Mouse (Mus musculus) bone marrow, adult 2 months (tissue): ENCODE results near the gene Coa7.

Source experiments
- CTCF ChIP-seq: fragments of 200-500 bp; IDR thresholded peaks from 2 replicates; pipeline ENCODE4 v1.5.1; 2011; ENCODE audit warnings: low read length, control low read depth; ENCODE audit not compliant: control insufficient read depth, insufficient read depth
- POLR2A ChIP-seq: fragments of 200-500 bp; IDR thresholded peaks from 2 replicates; pipeline ENCODE4 v1.6.1; 2011; ENCODE audit warnings: low read depth, mild to moderate bottlenecking, control low read depth, low read length, borderline replicate concordance; ENCODE audit not compliant: control insufficient read depth

DNA sequence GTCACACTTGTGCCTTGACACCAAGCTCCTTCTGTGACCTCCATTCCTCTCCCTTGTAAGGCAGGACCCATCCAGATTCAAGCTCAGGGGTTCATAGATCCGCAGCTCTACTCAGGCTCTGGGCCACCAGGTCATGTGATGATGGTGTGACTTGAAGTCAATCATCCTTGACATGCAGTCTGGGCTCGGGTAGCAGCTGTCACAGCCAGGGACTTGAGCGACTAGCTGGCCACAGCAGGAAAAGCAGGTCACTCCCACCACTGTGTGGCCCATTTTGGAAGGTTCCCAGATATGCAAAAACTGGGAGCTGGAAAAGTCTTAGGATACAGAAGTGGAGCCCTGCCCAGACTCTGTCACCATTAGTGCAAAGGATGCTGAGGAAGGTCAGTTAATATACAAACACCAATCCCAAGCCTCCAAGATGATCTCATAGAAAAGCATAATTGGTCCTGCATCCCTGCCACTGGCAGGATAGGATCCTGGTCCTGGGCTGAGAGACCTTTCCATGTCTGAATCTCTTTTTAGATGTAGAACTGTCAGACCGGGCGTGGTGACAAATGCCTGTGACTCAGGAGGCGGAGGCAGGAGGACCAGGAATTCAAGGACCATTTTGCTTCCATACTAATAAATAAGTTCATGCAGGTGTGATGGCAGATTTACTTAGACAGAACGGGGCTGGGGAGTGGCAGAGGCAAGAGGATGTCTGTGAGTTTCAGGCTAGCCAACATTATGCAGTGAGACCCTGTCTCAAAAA lies 7.1 kb upstream of the Coa7 start:
- no peak for TF ChIP-seq POLR2A
- TF ChIP-seq CTCF, result no peak
